Mouse (Mus musculus) testis, postnatal 14 days (tissue): ENCODE results near the gene Btbd35f26.
"Not testable (repeated sequence)": the region's sequence is repeated elsewhere in the genome, so short reads cannot be mapped to it uniquely, and the experiment has no call there.

Source experiments
- DNase-seq: peaks from one replicate; pipeline ENCODE4 v3.0.0; 2021; ENCODE audit warnings: low spot score

The Btbd35f26 gene

DNA sequence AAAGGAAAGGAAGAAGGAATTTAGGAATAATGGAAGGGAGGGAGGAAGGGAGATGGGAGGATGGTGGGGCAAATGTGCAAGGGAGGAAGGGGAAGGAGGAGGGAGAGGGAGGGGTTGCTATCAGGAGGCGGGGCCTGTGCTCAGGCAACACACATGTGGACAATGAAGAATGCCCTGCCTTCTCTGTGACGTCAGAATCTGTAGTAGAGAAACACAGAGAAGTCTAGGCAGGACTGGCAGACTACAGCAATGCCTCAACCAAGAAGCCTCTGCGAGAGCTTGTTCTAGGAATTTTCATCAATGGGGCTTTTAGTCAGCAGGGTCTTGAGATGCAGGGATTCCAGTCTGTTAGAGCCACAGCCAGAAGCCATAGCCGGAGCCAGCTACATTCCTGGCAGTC is at the start of gene Btbd35f26:
Btbd35f26 (plus strand) TSS at position 301 of the 400 bp plus-strand sequence.
- DNase-seq = not testable (repeated sequence)

DNA sequence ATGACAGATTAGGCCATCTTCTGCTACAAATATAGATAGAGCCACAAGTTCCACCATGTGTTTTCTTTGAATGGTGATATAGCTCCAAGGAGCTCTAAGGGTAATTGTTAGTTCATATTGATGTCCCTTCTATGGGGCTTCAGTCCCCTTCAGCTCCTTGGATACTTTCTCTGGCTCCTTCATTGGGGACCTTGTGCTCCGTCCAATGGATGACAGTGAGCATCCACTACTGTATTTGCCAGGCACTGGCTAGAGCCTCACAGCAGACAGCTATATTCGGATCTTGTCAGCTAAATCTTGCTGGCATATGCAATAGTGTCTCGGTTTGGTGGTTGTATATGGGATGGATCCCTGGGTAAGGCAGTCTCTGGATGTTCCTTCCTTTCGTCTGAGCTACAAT is 5.7 kb downstream of the Btbd35f26 start:
- DNase-seq = not testable (repeated sequence)

DNA sequence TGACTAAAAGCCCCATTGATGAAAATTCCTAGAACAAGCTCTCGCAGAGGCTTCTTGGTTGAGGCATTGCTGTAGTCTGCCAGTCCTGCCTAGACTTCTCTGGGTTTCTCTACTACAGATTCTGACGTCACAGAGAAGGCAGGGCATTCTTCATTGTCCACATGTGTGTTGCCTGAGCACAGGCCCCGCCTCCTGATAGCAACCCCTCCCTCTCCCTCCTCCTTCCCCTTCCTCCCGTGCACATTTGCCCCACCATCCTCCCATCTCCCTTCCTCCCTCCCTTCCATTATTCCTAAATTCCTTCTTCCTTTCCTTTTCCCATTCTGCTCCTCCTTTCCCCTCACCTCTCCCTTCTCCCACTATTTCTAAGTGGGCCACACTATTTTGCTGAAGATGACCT is 47.6 kb downstream of the Btbd35f26 start, which contains the start of gene Btbd35f19:
Btbd35f19 (minus strand) TSS at position 101 of the 400 bp plus-strand sequence.
- DNase-seq = not testable (repeated sequence)
